Comparison of ENCODE assay signal across 11 mouse cellular contexts in genomic region chr2:120059466-120059865, GRCm38 (mm10).
"Had no signal": no experiment of that assay in that cellular context is flagged by ENCODE, and none has a peak within 500 bp of the region (broad histone marks: within the 10 kb centered on the region; RNA-seq: fewer than 3 reads in every experiment).

No protein-coding gene starts in this region.

- DNase-seq: midbrain, embryonic 14.5 days; right cerebral cortex, adult 18-20 months; right cerebral cortex, postnatal 25 days had no signal

- H3K4me2 ChIP-seq: kidney, embryonic 15.5 days; limb, embryonic 12.5 days; neural tube, embryonic 15.5 days had no signal

- H3K36me3 ChIP-seq: kidney, embryonic 15.5 days; limb, embryonic 12.5 days; midbrain, embryonic 10.5 days; neural tube, embryonic 15.5 days had no signal

- H3K9me3 ChIP-seq: kidney, embryonic 15.5 days; limb, embryonic 12.5 days; midbrain, embryonic 10.5 days; neural tube, embryonic 15.5 days had no signal

- H3K4me3 ChIP-seq: kidney, embryonic 15.5 days; left cerebral cortex, adult 2 months; limb, embryonic 12.5 days; midbrain, embryonic 10.5 days; myocyte; neural tube, embryonic 15.5 days had no signal

- ATAC-seq: intestine, embryonic 16.5 days had no signal

- H3K4me1 ChIP-seq: midbrain, embryonic 10.5 days; neural tube, embryonic 15.5 days had no signal

- H3K9ac ChIP-seq: kidney, embryonic 15.5 days; limb, embryonic 12.5 days; liver, embryonic 14.5 days; neural tube, embryonic 15.5 days had no signal

- H3K27me3 ChIP-seq: kidney, embryonic 15.5 days; limb, embryonic 12.5 days; neural tube, embryonic 15.5 days had no signal

- H3K27ac ChIP-seq: left cerebral cortex, adult 2 months; limb, embryonic 12.5 days; liver, embryonic 14.5 days; midbrain, embryonic 10.5 days; neural tube, embryonic 15.5 days had no signal
